ENCODE assay signal across 23 mouse cellular contexts in genomic region chr3:70227165-70227564, GRCm38 (mm10).
DNase-seq lines count a peak whose midpoint lies in the region; ATAC-seq and TF ChIP-seq lines count a peak whose summit lies in the region.
"Had no signal": no experiment of that assay in that cellular context is flagged by ENCODE, and none has a peak within 500 bp of the region (broad histone marks: within the 10 kb centered on the region; RNA-seq: fewer than 3 reads in every experiment).

No protein-coding gene starts in this region.

- DNase-seq in lung, postnatal 0 days (ENCODE audit: low spot score) = no peak
- no peak for DNase-seq in lung, postnatal 36 days
- DNase-seq in urinary bladder, adult 18-20 months (ENCODE audit: low spot score in 2 of 2) = peak; percentile 6 to 31
- DNase-seq in urinary bladder, postnatal 4 days (ENCODE audit: low spot score in 2 of 2) = no peak
- DNase-seq in urinary bladder, postnatal 36 days (ENCODE audit: low spot score in 2 of 2) = peak; percentile 7 to 12
- no peak for DNase-seq in cerebellum, postnatal 14 days
- DNase-seq: adrenal gland, postnatal 14 days; cerebellum, adult 8-10 months; gastrocnemius, postnatal 25 days; heart, adult 2 months; heart, postnatal 36 days; kidney, postnatal 36 days; right cerebral cortex, postnatal 14 days; thymus, postnatal 14 days had no signal

- H3K9ac ChIP-seq in hindbrain, embryonic 12.5 days = no peak overlapping the region
- H3K9ac ChIP-seq in hindbrain, embryonic 13.5 days = no peak overlapping the region
- no peak overlapping the region for H3K9ac ChIP-seq in lung, postnatal 0 days (replicated peaks; ENCODE audit: low read depth)
- H3K9ac ChIP-seq: forebrain, embryonic 12.5 days; heart, embryonic 15.5 days; limb, embryonic 13.5 days; liver, embryonic 12.5 days had no signal

- H3K9me3 ChIP-seq in hindbrain, embryonic 12.5 days (replicated peaks) = no peaks in the 10 kb centered on the region
- no peaks in the 10 kb centered on the region for H3K9me3 ChIP-seq in hindbrain, embryonic 13.5 days
- no peaks in the 10 kb centered on the region for H3K9me3 ChIP-seq in lung, postnatal 0 days (ENCODE audit: low read length)
- H3K9me3 ChIP-seq: forebrain, embryonic 12.5 days; heart, embryonic 15.5 days; limb, embryonic 13.5 days; liver, embryonic 12.5 days had no signal

- ATAC-seq in hindbrain, embryonic 12.5 days (ENCODE audit: low FRiP score) = peak; percentile 29; the same call in 1 of the 2 replicates
- no peak for ATAC-seq in hindbrain, embryonic 13.5 days (ENCODE audit: low FRiP score)
- ATAC-seq in lung, postnatal 0 days = peak; percentile 41
- ATAC-seq: hindbrain, postnatal 0 days; intestine, embryonic 16.5 days; liver, embryonic 12.5 days had no signal

- TF ChIP-seq CTCF in lung, postnatal 0 days (IDR thresholded peaks at IDR 0.05) = no peak

- H3K4me3 ChIP-seq in hindbrain, embryonic 12.5 days = no peak overlapping the region
- no peak overlapping the region for H3K4me3 ChIP-seq in hindbrain, embryonic 13.5 days
- H3K4me3 ChIP-seq in lung, postnatal 0 days (ENCODE audit: low read depth, low read length) = no peak overlapping the region
- H3K4me3 ChIP-seq: erythroblast, embryonic 14.5 days; forebrain, embryonic 12.5 days; heart, adult 2 months; heart, embryonic 15.5 days; limb, embryonic 13.5 days; liver, embryonic 12.5 days had no signal

- H3K4me1 ChIP-seq in hindbrain, embryonic 12.5 days = no peaks in the 10 kb centered on the region
- peaks cover 3% of the 10 kb centered on the region; the same call in 1 of the 2 replicates for H3K4me1 ChIP-seq in hindbrain, embryonic 13.5 days (replicated peaks)
- no peaks in the 10 kb centered on the region for H3K4me1 ChIP-seq in lung, postnatal 0 days (ENCODE audit: insufficient read depth, low read depth, low read length)
- H3K4me1 ChIP-seq: heart, embryonic 15.5 days; limb, embryonic 13.5 days; liver, embryonic 12.5 days had no signal

- H3K27ac ChIP-seq in hindbrain, embryonic 12.5 days = no peak overlapping the region
- no peak overlapping the region for H3K27ac ChIP-seq in hindbrain, embryonic 13.5 days
- H3K27ac ChIP-seq in lung, postnatal 0 days (ENCODE audit: low read length) = no peak overlapping the region
- H3K27ac ChIP-seq: forebrain, embryonic 12.5 days; heart, adult 2 months; heart, embryonic 15.5 days; hindbrain, postnatal 0 days; limb, embryonic 13.5 days; liver, embryonic 12.5 days had no signal

- no peak for TF ChIP-seq EP300 in lung, postnatal 0 days (IDR thresholded peaks at IDR 0.05)

- 87% methylated on average over 4 of the region's 4 CpGs for WGBS in hindbrain, embryonic 12.5 days
- WGBS in hindbrain, embryonic 13.5 days = 92% methylated on average over 4 of the region's 4 CpGs
- 56% methylated on average over 4 of the region's 4 CpGs for WGBS in lung, postnatal 0 days

- H3K36me3 ChIP-seq in hindbrain, embryonic 12.5 days = no peaks in the 10 kb centered on the region
- no peaks in the 10 kb centered on the region for H3K36me3 ChIP-seq in hindbrain, embryonic 13.5 days
- H3K36me3 ChIP-seq in lung, postnatal 0 days (ENCODE audit: insufficient read depth, low read length) = no peaks in the 10 kb centered on the region
- H3K36me3 ChIP-seq: forebrain, embryonic 12.5 days; heart, embryonic 15.5 days; limb, embryonic 13.5 days; liver, embryonic 12.5 days had no signal

- no peak overlapping the region for H3K4me2 ChIP-seq in hindbrain, embryonic 12.5 days (replicated peaks)
- no peak overlapping the region for H3K4me2 ChIP-seq in hindbrain, embryonic 13.5 days
- H3K4me2 ChIP-seq in lung, postnatal 0 days (replicated peaks; ENCODE audit: low read depth, low read length) = no peak overlapping the region
- H3K4me2 ChIP-seq: forebrain, embryonic 12.5 days; heart, embryonic 15.5 days; limb, embryonic 13.5 days; liver, embryonic 12.5 days had no signal

- no peaks in the 10 kb centered on the region for H3K27me3 ChIP-seq in hindbrain, embryonic 12.5 days
- H3K27me3 ChIP-seq in hindbrain, embryonic 13.5 days = no peaks in the 10 kb centered on the region
- H3K27me3 ChIP-seq in lung, postnatal 0 days (replicated peaks; ENCODE audit: insufficient read depth, low read length) = no peaks in the 10 kb centered on the region
- H3K27me3 ChIP-seq: forebrain, embryonic 12.5 days; heart, embryonic 15.5 days; liver, embryonic 12.5 days had no signal

Comparison
In these comparisons a context has a peak if more than half of its experiments do, and no peak if none do; other contexts are left out.
1. DNase-seq: peak in urinary bladder, adult 18-20 months (2 of 2) and urinary bladder, postnatal 36 days (2 of 2); none in lung, postnatal 0 days (single experiment), lung, postnatal 36 days (single experiment), urinary bladder, postnatal 4 days (0 of 2) and cerebellum, postnatal 14 days (0 of 2).